Mouse (Mus musculus) lung, postnatal 0 days (tissue): Measurements from ENCODE around the gene Gm1043. TPM values are rescaled to one million over a fixed set of nuclear protein-coding genes. Genes with fewer than 3 reads are reported as not detected.

Experiments used
- ATAC-seq: fragments of 200-750 bp; cut with Nextera tagmentation; 2 replicates; pipeline ENCODE4 v1.8.0; 2017; ENCODE audit warnings: moderate library complexity
- DNase-seq: peaks from one replicate; pipeline ENCODE4 v3.0.0-alpha.2; 2016; ENCODE audit warnings: low spot score
- H3K27ac ChIP-seq: fragments of 300-500 bp; sonication (generic); 2 replicates; pipeline ENCODE4 v1.5.1; 2014; ENCODE audit warnings: antibody characterized with exemption, mild to moderate bottlenecking, low read length, mixed read lengths
- H3K27me3 ChIP-seq: fragments of 300-500 bp; sonication (generic); replicated peaks from 2 replicates; pipeline ENCODE4 v1.6.1; 2014; ENCODE audit warnings: low read length, mixed read lengths; ENCODE audit not compliant: insufficient read depth
- H3K36me3 ChIP-seq: fragments of 300-500 bp; sonication (generic); 2 replicates; pipeline ENCODE4 v1.6.1; 2014; ENCODE audit warnings: low read length, mixed read lengths; ENCODE audit not compliant: insufficient read depth
- H3K4me1 ChIP-seq: fragments of 300-500 bp; sonication (generic); 2 replicates; pipeline ENCODE4 v1.6.1; 2014; ENCODE audit warnings: antibody characterized with exemption, low read depth, low read length, mixed read lengths; ENCODE audit not compliant: insufficient read depth
- H3K4me2 ChIP-seq: fragments of 300-500 bp; sonication (generic); replicated peaks from 2 replicates; pipeline ENCODE4 v1.6.1; 2014; ENCODE audit warnings: low read depth, mild to moderate bottlenecking, low read length, moderate library complexity, mixed read lengths
- H3K4me3 ChIP-seq: fragments of 300-500 bp; sonication (generic); 2 replicates; pipeline ENCODE4 v1.5.1; 2014; ENCODE audit warnings: low read depth, low read length
- H3K9ac ChIP-seq: fragments of 300-500 bp; sonication (generic); replicated peaks from 2 replicates; pipeline ENCODE4 v1.6.1; 2014; ENCODE audit warnings: low read depth, mild to moderate bottlenecking
- H3K9me3 ChIP-seq: fragments of 300-500 bp; sonication (generic); 2 replicates; pipeline ENCODE4 v1.6.1; 2016; ENCODE audit warnings: low read length, mixed read lengths
- CTCF ChIP-seq: IDR thresholded peaks from 2 replicates; pipeline ENCODE4 v1.5.1; 2016; ENCODE audit warnings: antibody characterized with exemption, mild to moderate bottlenecking
- EP300 ChIP-seq: IDR thresholded peaks from 2 replicates; pipeline ENCODE4 v1.6.1; 2016; ENCODE audit warnings: antibody characterized with exemption, mild to moderate bottlenecking, control low read depth
- WGBS: fragments of 180-500 bp; shearing (Covaris S2); extraction: QIAGEN DNeasy Blood & Tissue Kit; methylation state at CpG from one replicate; pipeline ENCODE4 v1.1.7; 2014; 5-methylcytosine and 5-hydroxymethylcytosine counted together
- polyA plus RNA-seq: library from polyadenylated mRNA; unstranded; fragments of >200 nt; fragmentation: Nextera tagmentation; extraction: Ambion mirVana; gene quantifications from 2 replicates; pipeline ENCODE4 v1.2.1, GENCODE M21; 2015

The Gm1043 gene
- polyA plus RNA-seq, 1 experiment from 2014 or later: not detected

DNA sequence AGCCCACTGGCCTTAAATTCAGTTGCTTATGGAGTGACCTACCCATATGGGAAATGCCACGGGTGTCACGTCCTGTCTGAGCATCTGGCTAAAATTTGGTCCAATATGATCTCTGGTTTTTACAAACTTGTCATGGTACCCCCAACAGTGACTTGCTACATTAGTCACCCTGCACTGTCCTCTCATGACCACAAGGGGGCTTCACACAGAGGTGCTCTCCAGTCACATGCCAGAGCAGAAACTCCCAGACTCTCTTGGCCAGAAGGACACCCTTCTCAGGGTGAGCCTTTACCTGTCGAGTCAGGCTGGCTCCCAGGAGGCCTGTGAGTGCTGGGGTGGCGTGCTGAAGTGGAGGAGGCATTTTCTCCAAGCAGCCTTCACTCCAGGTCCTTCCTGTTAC is 33.1 kb downstream of the Gm1043 start:
- H3K36me3 ChIP-seq: no peaks in the 10 kb centered on the region
- TF ChIP-seq CTCF: peak; percentile 71
- no peak for TF ChIP-seq EP300
- DNase-seq: peak; percentile 44
- no peaks in the 10 kb centered on the region for H3K27me3 ChIP-seq
- ATAC-seq: no peak
- H3K27ac ChIP-seq: no peak overlapping the region
- H3K4me3 ChIP-seq: no peak overlapping the region
- no peak overlapping the region for H3K9ac ChIP-seq
- no peaks in the 10 kb centered on the region for H3K4me1 ChIP-seq
- H3K4me2 ChIP-seq: no peak overlapping the region
- 42% methylated on average over 4 of the region's 4 CpGs for WGBS
- H3K9me3 ChIP-seq: no peaks in the 10 kb centered on the region

DNA sequence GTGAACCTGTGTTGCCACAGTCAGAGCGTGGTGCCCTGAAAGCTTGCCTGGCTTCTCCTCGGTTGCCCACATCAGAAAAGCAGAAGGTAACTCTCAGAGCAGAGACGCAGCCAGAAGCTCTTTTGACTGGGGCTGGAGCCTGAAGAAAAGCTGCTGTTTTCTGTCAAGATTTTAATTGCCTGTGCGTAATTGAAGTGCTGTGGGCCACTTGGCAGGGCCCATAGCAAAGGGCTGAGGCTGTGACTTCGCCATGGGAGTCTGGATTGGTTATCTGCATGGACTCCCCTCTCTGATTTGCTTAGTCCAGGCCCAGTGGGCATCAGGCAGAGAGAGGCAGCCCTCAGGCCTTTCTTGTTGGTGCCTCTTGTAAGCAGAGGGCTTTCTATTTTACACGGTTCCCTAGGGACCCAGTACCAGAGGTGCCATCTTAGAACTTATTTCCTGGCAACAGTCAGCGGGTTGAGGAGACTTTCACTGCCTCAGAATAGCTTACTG is 36.1 kb downstream of the Gm1043 start:
- ATAC-seq (no peak), DNase-seq (no peak)
- Histone ChIP-seq H3K4me1 (no peaks in the 10 kb centered on the region), H3K4me2 (no peak overlapping the region), H3K27ac (no peak overlapping the region), H3K27me3 (no peaks in the 10 kb centered on the region), H3K4me3 (no peak overlapping the region), H3K9me3 (no peaks in the 10 kb centered on the region), H3K36me3 (no peaks in the 10 kb centered on the region), H3K9ac (no peak overlapping the region)
- TF ChIP-seq CTCF (no peak), EP300 (no peak)
- 71% methylated on average over 7 of the region's 7 CpGs for WGBS

DNA sequence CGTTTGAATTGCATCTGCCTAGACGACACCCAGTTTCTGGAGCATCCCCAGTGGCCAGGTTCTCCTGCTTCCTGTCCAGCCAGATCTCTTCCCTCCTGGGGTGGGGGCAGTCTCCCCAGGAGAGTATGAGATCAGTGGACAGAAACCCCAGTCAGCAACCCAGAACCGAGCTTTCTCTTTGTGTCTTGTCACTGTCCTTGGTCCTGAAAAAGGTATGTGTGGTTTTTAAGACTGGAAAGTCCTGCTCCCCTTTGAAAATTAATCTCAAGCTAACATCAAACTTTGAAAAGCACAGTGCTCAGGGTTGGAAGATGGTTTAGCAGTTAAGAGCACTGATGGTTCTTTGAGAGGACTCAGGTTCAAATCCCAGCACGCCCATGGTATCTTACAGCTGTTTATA is 46.7 kb downstream of the Gm1043 start:
- no peak for ATAC-seq
- WGBS: 49% methylated on average over 4 of the region's 4 CpGs
- Histone ChIP-seq H3K27ac (no peak overlapping the region), H3K9ac (no peak overlapping the region), H3K4me3 (no peak overlapping the region), H3K36me3 (no peaks in the 10 kb centered on the region), H3K9me3 (no peaks in the 10 kb centered on the region), H3K4me2 (no peak overlapping the region), H3K4me1 (no peaks in the 10 kb centered on the region), H3K27me3 (no peaks in the 10 kb centered on the region)
- peak; percentile 31 for DNase-seq
- no peak for TF ChIP-seq EP300
- no peak for TF ChIP-seq CTCF

DNA sequence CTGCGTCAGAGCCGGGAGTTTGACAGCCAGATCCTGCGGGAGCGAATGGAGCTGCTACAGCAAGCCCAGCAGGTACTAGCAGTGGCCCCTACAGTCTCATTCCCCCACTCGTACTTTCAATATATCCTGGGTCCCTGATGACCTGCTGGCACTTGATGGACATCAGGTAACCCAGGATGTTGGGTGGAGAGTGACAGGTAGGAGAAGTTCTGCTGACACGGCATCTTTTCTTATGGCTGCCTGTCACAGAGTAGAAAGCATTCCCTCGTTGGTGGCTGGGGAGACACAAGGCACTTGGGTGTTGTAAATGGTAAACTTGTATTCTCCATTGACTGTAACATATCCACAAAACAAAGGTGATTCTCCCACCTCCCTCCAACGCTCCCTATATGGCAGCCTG is 56.6 kb downstream of the Gm1043 start:
- no peaks in the 10 kb centered on the region for H3K9me3 ChIP-seq
- WGBS: 63% methylated on average over 8 of the region's 8 CpGs
- no peak for ATAC-seq
- H3K27ac ChIP-seq: no peak overlapping the region
- no peak overlapping the region for H3K4me2 ChIP-seq
- no peaks in the 10 kb centered on the region for H3K4me1 ChIP-seq
- TF ChIP-seq CTCF: no peak
- no peak for TF ChIP-seq EP300
- no peaks in the 10 kb centered on the region for H3K36me3 ChIP-seq
- H3K9ac ChIP-seq: no peak overlapping the region
- H3K27me3 ChIP-seq: no peaks in the 10 kb centered on the region
- H3K4me3 ChIP-seq: no peak overlapping the region
- DNase-seq: no peak

DNA sequence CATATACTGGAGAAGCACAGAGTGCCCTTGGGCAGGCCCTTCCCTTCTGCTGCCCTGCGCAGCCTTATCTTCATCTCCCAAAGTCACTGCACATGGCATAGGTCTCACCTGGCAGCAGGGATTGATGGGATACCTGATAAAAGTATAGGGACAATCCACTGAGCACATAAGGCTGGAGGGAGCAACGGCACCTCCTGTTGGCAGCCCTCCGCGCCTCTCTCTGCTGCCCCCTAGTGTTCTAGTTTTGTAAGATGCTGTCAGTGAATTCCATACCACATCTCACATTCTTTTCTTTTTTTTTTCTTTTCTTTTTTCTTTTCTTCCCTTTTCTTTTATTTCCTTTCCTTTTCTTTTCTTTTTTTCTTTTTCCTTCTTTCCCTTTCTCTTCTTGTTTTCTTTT is 62.4 kb downstream of the Gm1043 start:
- WGBS: 12% methylated on average over 4 of the region's 4 CpGs
- no peaks in the 10 kb centered on the region for H3K4me1 ChIP-seq
- H3K9me3 ChIP-seq: no peaks in the 10 kb centered on the region
- no peaks in the 10 kb centered on the region for H3K36me3 ChIP-seq
- no peaks in the 10 kb centered on the region for H3K27me3 ChIP-seq
- no peak overlapping the region for H3K9ac ChIP-seq
- no peak for ATAC-seq
- H3K27ac ChIP-seq: no peak overlapping the region
- no peak overlapping the region for H3K4me2 ChIP-seq
- DNase-seq: peak; percentile 10
- no peak overlapping the region for H3K4me3 ChIP-seq
- TF ChIP-seq EP300 (no peak), CTCF (peak; percentile 78)

DNA sequence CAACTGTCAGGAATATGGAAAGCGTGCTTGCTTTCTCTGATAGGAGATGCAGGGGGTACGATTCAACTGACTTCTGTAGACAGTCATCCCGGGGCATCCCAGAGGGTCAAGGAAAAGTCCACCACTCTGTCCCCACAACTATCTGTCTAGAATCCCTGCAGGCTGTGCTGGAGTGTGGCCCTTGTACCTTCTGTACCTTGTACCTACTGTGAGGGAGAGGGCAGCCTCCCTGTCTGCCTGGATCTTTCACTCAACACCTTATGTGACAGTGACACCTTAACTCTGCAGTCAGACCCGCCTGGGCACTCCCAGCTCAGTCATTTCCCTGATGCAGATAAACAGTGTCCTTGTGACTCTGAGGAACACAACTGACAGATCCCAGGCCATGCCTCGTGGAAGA is 65.5 kb downstream of the Gm1043 start:
- no peak overlapping the region for H3K4me3 ChIP-seq
- 42% methylated on average over 5 of the region's 5 CpGs for WGBS
- no peak overlapping the region for H3K4me2 ChIP-seq
- H3K27ac ChIP-seq: no peak overlapping the region
- no peaks in the 10 kb centered on the region for H3K4me1 ChIP-seq
- ATAC-seq (no peak), DNase-seq (no peak)
- H3K27me3 ChIP-seq: no peaks in the 10 kb centered on the region
- H3K9ac ChIP-seq: no peak overlapping the region
- H3K9me3 ChIP-seq: no peaks in the 10 kb centered on the region
- H3K36me3 ChIP-seq: no peaks in the 10 kb centered on the region
- TF ChIP-seq EP300: no peak
- TF ChIP-seq CTCF: no peak

DNA sequence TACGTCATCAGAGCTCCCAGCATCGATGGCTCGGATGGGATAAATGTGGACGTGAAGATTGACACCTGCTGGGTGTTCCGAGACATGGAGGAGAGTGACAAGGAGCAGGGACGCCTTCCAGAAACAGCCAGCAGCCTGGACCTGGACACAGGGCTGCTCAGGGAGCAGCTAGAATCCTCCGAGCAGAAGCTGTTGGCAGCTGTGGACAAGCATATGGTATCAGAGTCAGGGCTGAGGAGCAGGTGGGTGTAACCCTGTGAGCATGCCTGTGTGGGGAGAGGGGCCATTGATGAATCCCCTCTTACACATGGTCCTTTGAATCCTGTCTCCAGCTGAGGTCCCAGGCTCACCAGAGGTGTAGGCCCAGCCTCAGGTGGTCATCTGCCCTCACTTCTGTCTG is 69.3 kb downstream of the Gm1043 start:
- 71% methylated on average over 7 of the region's 7 CpGs for WGBS
- Histone ChIP-seq H3K4me2 (no peak overlapping the region), H3K27ac (no peak overlapping the region), H3K9ac (no peak overlapping the region), H3K4me3 (no peak overlapping the region), H3K27me3 (no peaks in the 10 kb centered on the region), H3K9me3 (no peaks in the 10 kb centered on the region), H3K36me3 (no peaks in the 10 kb centered on the region), H3K4me1 (no peaks in the 10 kb centered on the region)
- ATAC-seq: no peak
- TF ChIP-seq EP300: no peak
- no peak for TF ChIP-seq CTCF
- DNase-seq: no peak
